Mouse (Mus musculus) liver, embryonic 14.5 days (tissue): ENCODE measurements at regions not wholly inside any gene's neighbourhood (a gene's known extent, or its start where the extent isn't known, plus 50 kb on each side); places are given as distances from the start of the nearest gene placed in this dataset.

ENCODE experiments used
- ATAC-seq: fragments of 200-750 bp; cut with Nextera tagmentation; 2 replicates; pipeline ENCODE4 v1.8.0; 2017; ENCODE audit warnings: moderate number of reproducible peaks, mild to moderate bottlenecking, moderate library complexity; ENCODE audit not compliant: insufficient read depth
- DNase-seq, 3 experiments: peaks; one replicate each; pipeline ENCODE4 v3.0.0-alpha.2; 2012 to 2013; ENCODE audit warnings: low read depth in 3 of 3, low spot score in 3 of 3
- H3K27ac ChIP-seq: fragments of 300-500 bp; sonication (generic); 2 replicates; pipeline ENCODE4 v1.5.1; 2014; ENCODE audit warnings: moderate library complexity, mild to moderate bottlenecking, control low read depth, inconsistent platforms
- H3K27me3 ChIP-seq: fragments of 300-500 bp; sonication (generic); 2 replicates; pipeline ENCODE4 v1.6.1; 2014; ENCODE audit warnings: mild to moderate bottlenecking, low read length, moderate library complexity; ENCODE audit not compliant: control insufficient read depth, insufficient read depth
- H3K36me3 ChIP-seq: fragments of 300-500 bp; sonication (generic); replicated peaks from 2 replicates; pipeline ENCODE4 v1.6.1; 2014; ENCODE audit warnings: low read depth; ENCODE audit not compliant: control insufficient read depth, insufficient read depth
- H3K4me1 ChIP-seq, 2 experiments: fragments of 200-500 bp in 1 of 2; fragments of 300-500 bp in 1 of 2; sonication (generic) in 1 of 2; replicated peaks; 2 replicates each; pipeline ENCODE4 v1.6.1; 2012 to 2014; ENCODE audit warnings: antibody characterized with exemption in 1 of 2, inconsistent platforms in 1 of 2, low read length in 1 of 2; ENCODE audit not compliant: control insufficient read depth in 2 of 2, insufficient read depth in 2 of 2
- H3K4me2 ChIP-seq: fragments of 300-500 bp; sonication (generic); 2 replicates; pipeline ENCODE4 v1.6.1; 2014; ENCODE audit warnings: low read depth, mild to moderate bottlenecking, control low read depth, moderate library complexity
- H3K4me3 ChIP-seq, 2 experiments: fragments of 200-500 bp in 1 of 2; fragments of 300-500 bp in 1 of 2; sonication (generic) in 1 of 2; 2 replicates each; pipeline ENCODE4 v1.5.1; 2012 to 2014; ENCODE audit warnings: low read depth in 2 of 2, low read length in 2 of 2, mild to moderate bottlenecking in 2 of 2, control low read depth in 1 of 2, inconsistent platforms in 1 of 2, moderate library complexity in 1 of 2; ENCODE audit not compliant: insufficient read depth in 1 of 2
- H3K9ac ChIP-seq: fragments of 300-500 bp; sonication (generic); replicated peaks from 2 replicates; pipeline ENCODE4 v1.6.1; 2014; ENCODE audit warnings: mild to moderate bottlenecking, control low read depth, moderate library complexity
- H3K9me3 ChIP-seq: fragments of 300-500 bp; sonication (generic); 2 replicates; pipeline ENCODE4 v1.6.1; 2016; ENCODE audit warnings: low read length, mixed read lengths; ENCODE audit not compliant: control insufficient read depth
- CTCF ChIP-seq: IDR thresholded peaks from 2 replicates; pipeline ENCODE4 v1.5.1; 2016; ENCODE audit warnings: antibody characterized with exemption, low read depth, control low read depth
- EP300 ChIP-seq: IDR thresholded peaks from 2 replicates; pipeline ENCODE4 v1.6.1; 2016; ENCODE audit warnings: antibody characterized with exemption, low read depth
- whole genome bisulfite sequencing: fragments of 180-500 bp; shearing (Covaris S2); extraction: QIAGEN DNeasy Blood & Tissue Kit; methylation state at CpG from one replicate; pipeline ENCODE4 v1.1.7; 2014; ENCODE audit not compliant: insufficient replicate concordance; 5-methylcytosine and 5-hydroxymethylcytosine counted together

- DNase-seq (no peak), ATAC-seq (peak; percentile 47; the same call in 1 of the 2 replicates)
- Histone ChIP-seq H3K27ac (no peak overlapping the region), H3K36me3 (no peaks in the 10 kb centered on the region), H3K9me3 (no peaks in the 10 kb centered on the region), H3K9ac (no peak overlapping the region), H3K4me2 (no peak overlapping the region), H3K4me1 (peaks cover 20 to 21% of the 10 kb centered on the region in 2 experiments), H3K4me3 (no peak overlapping the region), H3K27me3 (no peaks in the 10 kb centered on the region)
- no peak for TF ChIP-seq CTCF
- TF ChIP-seq EP300 = no peak
- 18% methylated on average over 6 of the region's 6 CpGs for WGBS
Measured at GRCm38 (mm10) chr10:98720256-98721005, 193.8 kb upstream of the Atp2b1 start.

- Histone ChIP-seq H3K4me2 (no peak overlapping the region), H3K27ac (no peak overlapping the region), H3K4me3 (no peak overlapping the region), H3K36me3 (no peaks in the 10 kb centered on the region), H3K9ac (no peak overlapping the region), H3K27me3 (no peaks in the 10 kb centered on the region), H3K9me3 (no peaks in the 10 kb centered on the region), H3K4me1 (peaks cover 4 to 9% of the 10 kb centered on the region in 2 experiments; a peak in 3 of 4 replicates)
- no peak for TF ChIP-seq EP300
- TF ChIP-seq CTCF = no peak
- 43% methylated on average over 5 of the region's 5 CpGs for WGBS
- no peak for DNase-seq
- peak; percentile 26; the same call in 1 of the 2 replicates for ATAC-seq
Measured at GRCm38 (mm10) chr10:98725110-98725509, 189.1 kb upstream of the Atp2b1 start.

GRCm38 (mm10) chr10:98727130-98727529 lies 187.1 kb upstream of the Atp2b1 start:
- no peak overlapping the region for H3K4me2 ChIP-seq
- 58% methylated on average over 4 of the region's 4 CpGs for WGBS
- H3K27me3 ChIP-seq = no peaks in the 10 kb centered on the region
- no peak overlapping the region for H3K4me3 ChIP-seq
- H3K9me3 ChIP-seq = no peaks in the 10 kb centered on the region
- peaks cover 0 to 2% of the 10 kb centered on the region in 2 experiments; a peak in 3 of 4 replicates for H3K4me1 ChIP-seq
- no peaks in the 10 kb centered on the region for H3K36me3 ChIP-seq
- no peak for TF ChIP-seq EP300
- TF ChIP-seq CTCF = no peak
- ATAC-seq (no peak), DNase-seq (no peak)
- H3K9ac ChIP-seq = no peak overlapping the region
- no peak overlapping the region for H3K27ac ChIP-seq

- no peak overlapping the region for H3K27ac ChIP-seq
- no peak for ATAC-seq
Measured at GRCm38 (mm10) chr10:98728396-98729030, 185.7 kb upstream of the Atp2b1 start.

GRCm38 (mm10) chr10:98733950-98734585 lies 180.1 kb upstream of the Atp2b1 start:
- H3K4me3 ChIP-seq = no peak overlapping the region
- 61% methylated on average over 7 of the region's 7 CpGs for WGBS
- no peaks in the 10 kb centered on the region for H3K36me3 ChIP-seq
- H3K9ac ChIP-seq = no peak overlapping the region
- TF ChIP-seq CTCF (no peak), EP300 (no peak)
- DNase-seq (no peak), ATAC-seq (no peak)
- no peaks in the 10 kb centered on the region for H3K9me3 ChIP-seq
- H3K27me3 ChIP-seq = no peaks in the 10 kb centered on the region
- H3K27ac ChIP-seq = no peak overlapping the region
- H3K4me2 ChIP-seq = no peak overlapping the region
- H3K4me1 ChIP-seq = no peaks in the 10 kb centered on the region

More at GRCm38 (mm10) chr10:98728396-98729030, 185.7 kb upstream of the Atp2b1 start:
- Histone ChIP-seq H3K9ac (no peak overlapping the region), H3K36me3 (no peaks in the 10 kb centered on the region), H3K9me3 (no peaks in the 10 kb centered on the region), H3K27me3 (no peaks in the 10 kb centered on the region), H3K4me2 (no peak overlapping the region), H3K4me3 (no peak overlapping the region), H3K4me1 (peaks cover 0 to 2% of the 10 kb centered on the region in 2 experiments; a peak in 3 of 4 replicates)
- DNase-seq = no peak
- no peak for TF ChIP-seq EP300
- 28% methylated on average over 5 of the region's 5 CpGs for WGBS
